Mouse (Mus musculus) neural tube, embryonic 14.5 days (tissue): Measurements from ENCODE around the gene Tesc. TPM values are rescaled to one million over a fixed set of nuclear protein-coding genes. Genes with fewer than 3 reads are reported as not detected.

ENCODE experiments used
- ATAC-seq: fragments of 200-750 bp; cut with Nextera tagmentation; 2 replicates; pipeline ENCODE4 v1.8.0; 2017; ENCODE audit warnings: low read depth, mild to moderate bottlenecking, moderate TSS enrichment, moderate library complexity
- H3K27ac ChIP-seq: fragments of 300-500 bp; sonication (generic); 2 replicates; pipeline ENCODE4 v1.5.1; 2014; ENCODE audit warnings: low read depth, mild to moderate bottlenecking, control low read depth, low read length, moderate library complexity, mixed read lengths
- H3K27me3 ChIP-seq: fragments of 300-500 bp; sonication (generic); 2 replicates; pipeline ENCODE4 v1.6.1; 2014; ENCODE audit warnings: low read length; ENCODE audit not compliant: control insufficient read depth, insufficient read depth
- H3K36me3 ChIP-seq: fragments of 300-500 bp; sonication (generic); 2 replicates; pipeline ENCODE4 v1.6.1; 2014; ENCODE audit warnings: low read length, mixed read lengths; ENCODE audit not compliant: control insufficient read depth, insufficient read depth
- H3K4me1 ChIP-seq: fragments of 300-500 bp; sonication (generic); 2 replicates; pipeline ENCODE4 v1.6.1; 2014; ENCODE audit warnings: low read length; ENCODE audit not compliant: control insufficient read depth, insufficient read depth
- H3K4me2 ChIP-seq: fragments of 300-500 bp; sonication (generic); 2 replicates; pipeline ENCODE4 v1.6.1; 2014; ENCODE audit warnings: mild to moderate bottlenecking, low read depth, low read length, control low read depth
- H3K4me3 ChIP-seq: fragments of 300-500 bp; sonication (generic); 2 replicates; pipeline ENCODE4 v1.5.1; 2014; ENCODE audit warnings: low read depth, low read length, control low read depth, mixed read lengths
- H3K9ac ChIP-seq: fragments of 300-500 bp; sonication (generic); replicated peaks from 2 replicates; pipeline ENCODE4 v1.6.1; 2014; ENCODE audit warnings: low read depth, mild to moderate bottlenecking, control low read depth, low read length, mixed read lengths
- H3K9me3 ChIP-seq: fragments of 300-500 bp; sonication (generic); 2 replicates; pipeline ENCODE4 v1.6.1; 2016; ENCODE audit warnings: low read length; ENCODE audit not compliant: control insufficient read depth
- WGBS: fragments of 180-500 bp; shearing (Covaris S2); extraction: QIAGEN DNeasy Blood & Tissue Kit; methylation state at CpG from one replicate; pipeline ENCODE4 v1.1.7; 2014; 5-methylcytosine and 5-hydroxymethylcytosine counted together
- polyA plus RNA-seq: library from polyadenylated mRNA; unstranded; fragments of >200 nt; fragmentation: Nextera tagmentation; extraction: Ambion mirVana; gene quantifications from 2 replicates; pipeline ENCODE4 v1.2.1, GENCODE M21; 2014

The Tesc gene
- polyA plus RNA-seq, 1 experiment from 2014 or later: 2.2 TPM

DNA sequence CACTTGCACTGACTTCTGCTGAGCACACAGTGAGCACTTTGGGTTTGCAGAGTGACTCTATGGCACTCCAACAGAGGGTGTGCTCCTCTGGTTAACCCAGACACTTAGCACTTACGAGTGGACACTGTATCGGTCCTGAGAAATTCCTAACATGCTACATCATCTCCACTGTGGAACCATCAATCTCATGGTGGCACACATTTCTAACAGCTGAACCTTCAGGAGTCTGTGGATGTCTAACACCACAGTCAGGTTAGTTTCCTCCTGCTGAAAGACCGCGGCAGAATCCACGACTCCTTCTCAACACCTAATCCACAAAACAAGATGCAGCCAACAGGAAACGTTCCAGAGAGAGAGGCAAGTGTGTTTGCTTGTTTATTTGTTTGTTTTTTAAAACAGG lies 51.0 kb downstream of the Tesc start:
- Histone ChIP-seq H3K4me3 (no peak overlapping the region), H3K4me1 (peaks cover 56% of the 10 kb centered on the region), H3K9ac (no peak overlapping the region), H3K27me3 (no peaks in the 10 kb centered on the region), H3K27ac (no peak overlapping the region), H3K4me2 (no peak overlapping the region), H3K9me3 (no peaks in the 10 kb centered on the region), H3K36me3 (peaks cover 6% of the 10 kb centered on the region)
- WGBS: 88% methylated on average over 6 of the region's 6 CpGs
- ATAC-seq: no peak

DNA sequence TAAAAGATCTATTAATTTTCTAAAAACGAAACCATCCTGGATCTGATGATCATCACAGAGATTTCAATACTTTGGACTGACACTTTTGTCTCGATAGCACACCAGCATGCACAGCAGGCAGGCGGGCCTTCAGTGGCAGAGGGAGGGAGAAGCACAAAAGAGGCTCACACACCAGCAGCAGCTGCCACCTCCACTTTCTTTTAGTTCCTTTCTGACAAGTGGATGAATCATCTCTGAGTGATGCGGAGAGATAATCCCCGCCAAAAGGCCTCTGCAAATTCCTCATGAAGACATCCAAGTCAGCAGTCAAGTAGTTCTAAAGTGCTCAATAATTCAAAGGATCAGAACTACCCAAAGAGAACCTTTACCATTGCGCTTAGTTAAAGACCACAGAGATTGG lies 51.8 kb downstream of the Tesc start:
- no peak overlapping the region for H3K4me3 ChIP-seq
- no peaks in the 10 kb centered on the region for H3K9me3 ChIP-seq
- peaks cover 6% of the 10 kb centered on the region for H3K36me3 ChIP-seq
- WGBS: 44% methylated on average over 6 of the region's 6 CpGs
- H3K4me2 ChIP-seq: no peak overlapping the region
- peaks cover 64% of the 10 kb centered on the region for H3K4me1 ChIP-seq
- no peak for ATAC-seq
- no peak overlapping the region for H3K27ac ChIP-seq
- no peak overlapping the region for H3K9ac ChIP-seq
- H3K27me3 ChIP-seq: no peaks in the 10 kb centered on the region

DNA sequence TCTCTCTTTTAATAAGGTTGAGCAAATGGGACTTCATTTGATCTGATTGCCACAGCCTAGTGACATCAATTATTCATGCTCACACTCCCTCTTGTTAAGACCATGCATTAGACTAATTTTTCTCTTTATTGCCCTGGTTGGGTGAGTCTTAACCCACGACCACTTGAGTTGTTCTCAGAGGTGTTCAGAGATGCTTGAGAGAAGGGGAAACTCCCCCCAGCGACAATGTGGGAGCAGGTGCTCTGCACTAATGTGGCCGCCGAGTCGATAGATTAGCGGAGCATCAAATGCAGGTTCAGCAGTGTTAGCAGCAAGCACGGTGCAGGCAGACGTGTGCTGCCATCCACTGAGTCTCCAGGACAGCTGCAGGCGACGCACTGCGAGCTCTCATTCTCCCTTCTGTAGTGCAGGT lies 52.3 kb downstream of the Tesc start:
- no peak overlapping the region for H3K9ac ChIP-seq
- peaks cover 69% of the 10 kb centered on the region for H3K4me1 ChIP-seq
- H3K4me3 ChIP-seq: no peak overlapping the region
- no peak overlapping the region; the same call in 1 of the 2 replicates for H3K27ac ChIP-seq
- H3K4me2 ChIP-seq: no peak overlapping the region
- no peaks in the 10 kb centered on the region for H3K27me3 ChIP-seq
- H3K9me3 ChIP-seq: no peaks in the 10 kb centered on the region
- H3K36me3 ChIP-seq: peaks cover 6% of the 10 kb centered on the region
- 19% methylated on average over 11 of the region's 11 CpGs for WGBS
- peak; percentile 47; the same call in 1 of the 2 replicates for ATAC-seq

DNA sequence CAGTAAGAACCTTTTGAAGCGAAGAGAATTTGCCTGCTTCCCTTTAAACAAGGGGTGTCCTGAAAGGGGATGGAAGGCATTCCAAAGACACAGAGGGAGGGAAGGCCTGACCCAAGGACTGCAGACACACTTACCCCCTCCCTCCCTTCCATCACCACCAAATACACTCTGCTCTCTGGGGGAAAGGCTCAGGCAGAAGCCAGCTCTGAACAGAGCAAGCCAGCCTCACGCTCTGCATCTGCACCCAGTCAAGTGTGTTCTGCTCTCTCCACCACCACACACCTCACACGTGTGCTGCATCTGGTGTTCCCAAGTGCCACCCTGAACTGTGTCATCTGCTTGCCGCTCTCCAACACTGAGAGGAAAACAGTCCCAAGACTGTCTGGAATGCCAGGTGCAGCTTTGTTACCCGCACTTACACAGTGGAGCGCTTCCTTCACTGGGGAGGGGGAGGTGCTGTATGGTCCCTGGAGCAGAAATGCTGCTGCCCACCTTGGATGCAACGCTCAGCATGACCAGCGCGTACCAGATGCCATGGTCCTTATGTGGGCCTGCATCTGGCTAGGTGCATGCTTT lies 53.9 kb downstream of the Tesc start:
- Histone ChIP-seq H3K36me3 (peaks cover 6% of the 10 kb centered on the region; the same call in 1 of the 2 replicates), H3K4me3 (no peak overlapping the region), H3K4me2 (no peak overlapping the region), H3K4me1 (peaks cover 70% of the 10 kb centered on the region), H3K27me3 (no peaks in the 10 kb centered on the region), H3K9ac (no peak overlapping the region), H3K9me3 (no peaks in the 10 kb centered on the region), H3K27ac (peak overlapping the region; percentile 39; the same call in 1 of the 2 replicates)
- ATAC-seq: no peak
- WGBS: 72% methylated on average over 9 of the region's 9 CpGs

DNA sequence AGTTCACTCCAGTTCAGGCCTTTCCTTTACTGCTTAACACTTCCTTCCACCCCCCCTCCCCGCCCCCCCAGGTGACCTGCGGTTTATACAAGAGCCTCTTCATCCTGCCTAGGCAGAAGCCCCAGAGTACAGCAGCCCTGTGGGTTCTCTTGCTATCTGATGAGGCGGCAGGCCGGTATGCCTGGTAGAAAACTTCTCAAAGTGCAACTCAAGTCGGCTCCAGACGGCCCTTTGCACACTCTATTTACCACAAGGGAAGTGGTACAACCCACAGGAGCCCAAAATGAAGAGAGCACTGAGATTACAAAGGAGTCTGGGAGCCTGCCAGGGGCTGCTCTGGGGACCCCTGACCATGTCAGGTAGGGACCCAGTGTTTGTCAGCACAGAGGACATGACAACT lies 54.5 kb downstream of the Tesc start:
- Histone ChIP-seq H3K9me3 (no peaks in the 10 kb centered on the region), H3K36me3 (peaks cover 3% of the 10 kb centered on the region; the same call in 1 of the 2 replicates), H3K27me3 (no peaks in the 10 kb centered on the region), H3K27ac (no peak overlapping the region; the same call in 1 of the 2 replicates), H3K9ac (no peak overlapping the region), H3K4me3 (no peak overlapping the region), H3K4me1 (peaks cover 69% of the 10 kb centered on the region), H3K4me2 (no peak overlapping the region)
- ATAC-seq: no peak
- 76% methylated on average over 6 of the region's 6 CpGs for WGBS

GRCm38 (mm10) chr5:118083060-118083638 lies 55.6 kb downstream of the Tesc start:
- Histone ChIP-seq H3K9me3 (no peaks in the 10 kb centered on the region), H3K4me2 (no peak overlapping the region), H3K36me3 (no peaks in the 10 kb centered on the region), H3K27ac (peak overlapping the region; percentile 44), H3K4me3 (no peak overlapping the region), H3K4me1 (peaks cover 62% of the 10 kb centered on the region), H3K27me3 (no peaks in the 10 kb centered on the region), H3K9ac (no peak overlapping the region)
- ATAC-seq: no peak
- WGBS: 60% methylated on average over 12 of the region's 12 CpGs

GRCm38 (mm10) chr5:118084171-118084727 lies 56.7 kb downstream of the Tesc start:
- Histone ChIP-seq H3K36me3 (no peaks in the 10 kb centered on the region), H3K4me3 (no peak overlapping the region), H3K4me1 (peaks cover 59% of the 10 kb centered on the region), H3K9me3 (no peaks in the 10 kb centered on the region), H3K9ac (0 out of 2 replicates have a peak overlapping the region, but pooled peaks have one; percentile 21), H3K27me3 (no peaks in the 10 kb centered on the region), H3K4me2 (no peak overlapping the region), H3K27ac (peak overlapping the region; percentile 60; the same call in 1 of the 2 replicates)
- WGBS: 51% methylated on average over 10 of the region's 10 CpGs
- no peak for ATAC-seq

GRCm38 (mm10) chr5:118085313-118085712 lies 57.8 kb downstream of the Tesc start:
- Histone ChIP-seq H3K27ac (no peak overlapping the region), H3K9me3 (no peaks in the 10 kb centered on the region), H3K4me1 (peaks cover 56% of the 10 kb centered on the region), H3K36me3 (no peaks in the 10 kb centered on the region), H3K4me2 (no peak overlapping the region), H3K4me3 (no peak overlapping the region), H3K27me3 (no peaks in the 10 kb centered on the region), H3K9ac (no peak overlapping the region)
- ATAC-seq: no peak
- 53% methylated on average over 7 of the region's 7 CpGs for WGBS

DNA sequence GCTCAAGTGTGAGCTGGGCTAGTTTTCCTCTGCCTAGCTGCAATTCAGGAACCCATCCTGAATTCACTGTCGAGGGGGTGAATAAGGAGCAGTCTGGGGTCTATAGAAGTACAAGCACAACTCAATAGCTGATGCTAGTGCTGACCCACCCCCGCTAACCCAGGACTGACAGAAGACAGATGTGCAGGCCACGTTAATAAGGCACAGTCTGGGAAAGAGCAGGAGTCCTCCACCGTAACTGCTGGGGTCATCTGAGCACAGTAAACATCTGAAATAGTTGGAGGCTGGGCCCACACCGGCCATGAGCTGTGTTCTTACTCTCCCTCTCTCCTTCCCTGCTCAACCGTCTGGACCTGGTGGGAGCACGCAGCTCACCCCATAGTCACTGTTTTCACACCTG lies 59.4 kb downstream of the Tesc start:
- H3K4me3 ChIP-seq: no peak overlapping the region
- no peaks in the 10 kb centered on the region for H3K27me3 ChIP-seq
- no peak overlapping the region for H3K27ac ChIP-seq
- WGBS: 67% methylated on average over 7 of the region's 7 CpGs
- H3K9ac ChIP-seq: no peak overlapping the region
- H3K4me2 ChIP-seq: no peak overlapping the region
- H3K9me3 ChIP-seq: no peaks in the 10 kb centered on the region
- H3K36me3 ChIP-seq: peaks cover 7% of the 10 kb centered on the region
- H3K4me1 ChIP-seq: peaks cover 43% of the 10 kb centered on the region
- no peak for ATAC-seq
